Mouse (Mus musculus) sigmoid colon, adult 10 weeks (tissue): ENCODE measurements around the gene Cep97. TPM values are rescaled to one million over a fixed set of nuclear protein-coding genes. Genes with fewer than 3 reads are reported as not detected.

Experiments
- polyA plus RNA-seq: library from polyadenylated mRNA; stranded (reverse); fragments of 350-450 nt; fragmentation: Illumina TruSeq; extraction: RNeasy Lipid Tissue Mini Kit (QIAGEN cat#74804); gene quantifications from one replicate; pipeline ENCODE4 v1.2.3, GENCODE M21; 2014; ENCODE audit warnings: low read depth, low replicate concordance

Cep97 gene
- 7.7 TPM for polyA plus RNA-seq

GRCm38 (mm10) chr16:55934453-55935037, at the start of gene Cep97:
TSS of gene Cep97 (minus strand) at chr16:55934855.

GRCm38 (mm10) chr16:55973431-55974255, 39.0 kb upstream of the Cep97 start, which contains the start of gene Zbtb11:
TSS of gene Zbtb11 (plus strand) at chr16:55973883.

GRCm38 (mm10) chr16:55966212-55966871, 31.7 kb upstream of the Cep97 start, which contains the start of gene Rpl24:
TSS of gene Rpl24 (plus strand) at chr16:55966275.

GRCm38 (mm10) chr16:55894893-55895650, 39.6 kb downstream of the Cep97 start, which contains the start of gene Nxpe3:
TSS of gene Nxpe3 (minus strand) at chr16:55895285.

Other genes starting within 250 kb of the Cep97 start
- gene Nfkbiz, start 96.0 kb downstream of the Cep97 start, polyA plus RNA-seq = 43.6 TPM
- 1.1 TPM for gene Nxpe3, start 39.6 kb downstream of the Cep97 start, polyA plus RNA-seq
- 496 TPM for gene Rpl24, start 31.4 kb upstream of the Cep97 start, polyA plus RNA-seq
- 43.5 TPM for gene Zbtb11, start 39.0 kb upstream of the Cep97 start, polyA plus RNA-seq
- 340 TPM for gene Pcnp, start 94.9 kb upstream of the Cep97 start, polyA plus RNA-seq
- gene Trmt10c, start 103.0 kb upstream of the Cep97 start, polyA plus RNA-seq = 51.4 TPM
- 40.6 TPM for gene Senp7, start 113.5 kb upstream of the Cep97 start, polyA plus RNA-seq